Mouse (Mus musculus): Measurements from ENCODE around the gene Gnptab. TPM values are rescaled to one million over a fixed set of nuclear protein-coding genes. Genes with fewer than 3 reads are reported as not detected.
"Not testable (repeated sequence)": the region's sequence is repeated elsewhere in the genome, so short reads cannot be mapped to it uniquely, and the experiment has no call there.

The Gnptab gene
- polyA plus RNA-seq, 1 experiment from 2014 or later: 12.8 TPM

DNA sequence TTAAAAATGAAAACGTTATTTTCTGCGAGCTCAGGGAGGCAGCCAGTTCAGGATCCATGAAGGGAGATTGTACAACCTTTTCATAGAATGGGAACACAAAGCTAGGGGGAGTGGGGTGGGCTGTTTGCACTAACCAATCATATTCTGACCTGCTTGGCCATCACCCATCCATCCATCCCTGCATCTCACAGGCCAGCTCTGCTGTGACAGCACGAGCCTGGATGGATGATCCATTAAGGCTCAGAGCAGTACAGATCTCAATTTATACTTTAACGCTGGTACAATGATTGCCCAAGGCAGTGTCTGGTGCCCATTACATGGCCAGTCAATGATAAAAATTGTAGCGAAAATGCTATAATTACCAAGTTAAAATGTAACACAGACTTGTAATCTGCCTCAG, 48.0 kb downstream of the Gnptab start:
- Histone ChIP-seq H3K4me1 (no peaks in the 10 kb centered on the region), H3K27ac (no peak overlapping the region), H3K4me3 (replicated peaks) (no peak overlapping the region), H3K27me3 (no peaks in the 10 kb centered on the region), H3K9me3 (no peaks in the 10 kb centered on the region), H3K36me3 (replicated peaks) (peaks cover 20% of the 10 kb centered on the region), H3K4me2 (no peak overlapping the region), H3K9ac (no peak overlapping the region)
- no peak for ATAC-seq (ENCODE audit: low FRiP score)
- 59% methylated on average over 5 of the region's 5 CpGs for WGBS

DNA sequence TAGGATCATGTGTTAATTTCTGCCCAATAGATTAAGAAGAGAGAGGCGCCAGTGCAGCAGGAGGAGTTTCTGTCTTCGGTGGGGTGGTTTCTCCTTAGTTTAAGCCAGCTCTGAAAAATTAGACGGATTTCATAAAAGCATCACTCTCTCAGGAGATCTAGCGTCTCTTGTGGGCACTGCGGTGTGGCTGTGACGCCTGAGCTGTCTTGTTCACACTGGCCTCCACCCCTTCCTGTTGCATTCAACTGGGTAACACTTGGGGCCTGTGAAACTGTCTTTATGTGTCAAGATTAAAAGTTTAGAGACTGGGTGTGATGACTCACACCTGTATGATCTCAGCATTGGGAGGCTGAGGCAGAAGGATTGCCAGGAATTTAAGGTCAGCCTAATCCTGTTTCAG, 49.1 kb downstream of the Gnptab start:
- 92% methylated on average over 6 of the region's 6 CpGs for WGBS
- peaks cover 22% of the 10 kb centered on the region; the same call in 1 of the 2 replicates for H3K36me3 ChIP-seq (replicated peaks)
- no peaks in the 10 kb centered on the region for H3K9me3 ChIP-seq
- no peak overlapping the region for H3K27ac ChIP-seq
- no peak overlapping the region for H3K4me2 ChIP-seq
- no peaks in the 10 kb centered on the region for H3K27me3 ChIP-seq
- no peaks in the 10 kb centered on the region for H3K4me1 ChIP-seq
- H3K9ac ChIP-seq: no peak overlapping the region
- H3K4me3 ChIP-seq (replicated peaks): no peak overlapping the region
- ATAC-seq (ENCODE audit: low FRiP score): no peak

DNA sequence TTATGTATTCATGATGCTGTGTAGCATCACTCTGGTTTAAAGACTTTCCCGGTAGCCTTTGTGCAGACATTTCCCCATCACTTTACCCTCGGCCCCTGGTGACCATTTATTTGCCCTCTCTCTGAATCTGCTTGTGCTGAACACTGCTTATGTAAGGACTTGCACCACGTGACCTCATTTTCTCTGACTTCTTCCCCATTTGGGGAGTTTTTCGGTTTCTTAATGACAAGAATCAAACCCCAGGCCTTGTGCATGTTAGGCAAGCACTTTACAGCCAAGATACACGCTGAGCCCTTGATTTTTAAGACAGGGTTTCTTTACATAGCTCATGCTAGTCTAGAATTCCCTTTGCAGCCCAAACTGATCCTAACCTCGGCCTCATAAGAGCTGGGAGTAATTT, 62.3 kb downstream of the Gnptab start:
- peaks cover 18% of the 10 kb centered on the region for H3K36me3 ChIP-seq (replicated peaks)
- H3K27me3 ChIP-seq: no peaks in the 10 kb centered on the region
- no peaks in the 10 kb centered on the region for H3K9me3 ChIP-seq
- no peak overlapping the region for H3K27ac ChIP-seq
- H3K9ac ChIP-seq: no peak overlapping the region
- WGBS: 87% methylated on average over 6 of the region's 6 CpGs
- H3K4me1 ChIP-seq: no peaks in the 10 kb centered on the region
- H3K4me2 ChIP-seq: no peak overlapping the region
- H3K4me3 ChIP-seq (replicated peaks): no peak overlapping the region
- ATAC-seq (ENCODE audit: low FRiP score): no peak

DNA sequence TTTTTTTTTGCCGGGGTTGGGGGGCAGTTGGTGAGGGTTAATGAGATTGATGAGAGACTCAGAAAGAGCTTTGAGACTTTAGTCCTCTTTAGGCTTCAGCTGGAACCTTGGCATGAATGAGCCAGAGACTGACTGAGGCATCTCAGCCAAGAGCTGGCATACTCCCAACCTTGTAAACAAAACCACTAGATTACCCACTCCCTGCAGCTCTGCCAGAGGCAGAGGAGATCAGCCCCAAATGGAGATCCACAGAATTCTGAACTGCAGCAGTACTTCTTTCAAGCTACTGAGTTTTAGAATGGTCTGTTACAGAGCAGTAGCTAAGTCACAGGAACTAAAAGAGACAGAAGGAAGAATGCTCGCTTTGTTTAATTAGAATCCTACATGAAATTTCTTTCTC, 72.3 kb downstream of the Gnptab start:
- H3K9me3 ChIP-seq: no peaks in the 10 kb centered on the region
- H3K27me3 ChIP-seq: no peaks in the 10 kb centered on the region
- H3K9ac ChIP-seq: no peak overlapping the region
- H3K4me3 ChIP-seq (replicated peaks): no peak overlapping the region
- no peak overlapping the region for H3K4me2 ChIP-seq
- H3K4me1 ChIP-seq: no peaks in the 10 kb centered on the region
- 75% methylated on average over 2 of the region's 2 CpGs for WGBS
- no peak overlapping the region for H3K27ac ChIP-seq
- no peak for ATAC-seq (ENCODE audit: low FRiP score)
- H3K36me3 ChIP-seq (replicated peaks): no peaks in the 10 kb centered on the region

DNA sequence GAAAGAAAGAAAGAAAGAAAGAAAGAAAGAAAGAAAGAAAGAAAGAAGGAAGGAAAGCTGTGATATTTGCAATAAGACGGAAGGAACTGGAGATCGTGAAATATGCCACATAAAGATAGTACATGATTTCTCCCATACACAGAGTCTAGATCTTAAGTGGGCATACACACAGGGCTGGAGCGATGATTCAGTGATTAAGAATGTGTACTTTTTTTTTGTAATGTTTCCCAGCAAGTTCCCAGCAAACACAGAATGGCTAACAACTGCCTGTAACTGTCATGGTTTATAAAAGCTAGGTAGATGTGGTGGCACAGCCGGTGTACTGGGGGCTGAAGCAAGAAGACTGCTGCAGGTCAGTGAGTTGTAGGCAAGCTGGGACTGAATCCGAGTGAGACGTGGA, 73.1 kb downstream of the Gnptab start:
- WGBS: 75% methylated on average over 6 of the region's 6 CpGs
- ATAC-seq (ENCODE audit: low FRiP score): no peak
- H3K27me3 ChIP-seq: no peaks in the 10 kb centered on the region
- H3K4me1 ChIP-seq: no peaks in the 10 kb centered on the region
- no peaks in the 10 kb centered on the region for H3K9me3 ChIP-seq
- no peak overlapping the region for H3K4me2 ChIP-seq
- H3K9ac ChIP-seq: no peak overlapping the region
- no peak overlapping the region for H3K4me3 ChIP-seq (replicated peaks)
- no peak overlapping the region for H3K27ac ChIP-seq
- no peaks in the 10 kb centered on the region for H3K36me3 ChIP-seq (replicated peaks)

DNA sequence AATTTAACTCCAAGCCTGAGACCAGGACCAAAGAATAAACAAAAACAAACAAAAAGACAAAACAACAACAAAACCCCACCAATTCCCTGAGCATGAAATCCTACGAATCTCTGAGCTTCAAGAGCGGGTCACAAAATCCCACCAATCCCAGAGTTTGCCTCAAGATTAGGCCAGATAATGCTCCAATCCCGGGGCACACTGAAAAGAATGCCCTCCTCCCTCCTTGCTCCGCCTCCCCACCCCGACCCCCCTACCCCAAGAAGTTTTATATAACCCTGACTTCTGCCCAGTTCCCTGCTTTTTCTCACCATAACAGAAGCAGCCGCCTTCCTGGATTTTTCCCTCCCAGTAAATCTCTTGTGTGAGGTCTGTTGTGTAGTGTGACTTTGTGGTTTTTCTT, 78.9 kb downstream of the Gnptab start:
- WGBS: 55% methylated on average over 6 of the region's 6 CpGs
- no peaks in the 10 kb centered on the region for H3K9me3 ChIP-seq
- H3K4me1 ChIP-seq: no peaks in the 10 kb centered on the region
- H3K36me3 ChIP-seq (replicated peaks): no peaks in the 10 kb centered on the region
- no peak for ATAC-seq (ENCODE audit: low FRiP score)
- no peak overlapping the region for H3K4me2 ChIP-seq
- no peaks in the 10 kb centered on the region for H3K27me3 ChIP-seq
- no peak overlapping the region for H3K27ac ChIP-seq
- no peak overlapping the region for H3K4me3 ChIP-seq (replicated peaks)
- H3K9ac ChIP-seq: no peak overlapping the region

DNA sequence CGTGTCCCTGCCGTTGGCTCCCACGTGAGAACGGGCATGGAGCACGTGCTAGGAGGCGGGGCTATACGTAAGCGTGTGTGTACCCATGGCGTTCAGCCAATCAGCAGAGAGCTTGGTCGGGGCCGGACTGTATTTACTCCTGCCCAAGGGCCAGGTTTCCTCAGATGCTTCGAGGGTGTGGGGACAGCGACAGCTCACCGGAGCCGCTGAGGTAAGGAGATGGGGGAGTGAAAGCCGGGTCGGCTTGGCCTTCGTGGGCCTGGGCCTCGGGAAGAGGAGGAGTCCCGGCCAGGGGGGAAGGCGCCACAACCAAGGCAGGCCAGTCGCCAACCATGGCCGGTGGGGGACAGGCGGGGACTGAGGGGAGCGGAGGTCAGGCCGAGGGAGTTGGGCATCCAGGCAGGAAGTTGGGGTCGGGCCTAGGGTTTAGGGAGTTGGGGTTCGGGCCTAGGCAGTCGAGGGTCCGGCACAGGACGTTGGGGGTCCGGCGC, 80.6 kb downstream of the Gnptab start, which contains the start of gene Sycp3:
TSS of gene Sycp3 (plus strand) at position 68 of the 491 bp plus-strand sequence.
- ATAC-seq (ENCODE audit: low FRiP score): 0 out of 2 replicates have a peak, but pooled peaks have one; percentile 11
- WGBS: 82% methylated on average over 33 of the region's 33 CpGs
- H3K27ac ChIP-seq: no peak within 1 kb of the TSS
- no peaks in the 10 kb centered on the region for H3K4me1 ChIP-seq
- H3K4me2 ChIP-seq: no peak within 1 kb of the TSS
- no peaks in the 10 kb centered on the region for H3K36me3 ChIP-seq (replicated peaks)
- no peaks in the 10 kb centered on the region for H3K27me3 ChIP-seq
- H3K9ac ChIP-seq: no peak within 1 kb of the TSS
- no peaks in the 10 kb centered on the region for H3K9me3 ChIP-seq
- no peak within 1 kb of the TSS for H3K4me3 ChIP-seq (replicated peaks)

DNA sequence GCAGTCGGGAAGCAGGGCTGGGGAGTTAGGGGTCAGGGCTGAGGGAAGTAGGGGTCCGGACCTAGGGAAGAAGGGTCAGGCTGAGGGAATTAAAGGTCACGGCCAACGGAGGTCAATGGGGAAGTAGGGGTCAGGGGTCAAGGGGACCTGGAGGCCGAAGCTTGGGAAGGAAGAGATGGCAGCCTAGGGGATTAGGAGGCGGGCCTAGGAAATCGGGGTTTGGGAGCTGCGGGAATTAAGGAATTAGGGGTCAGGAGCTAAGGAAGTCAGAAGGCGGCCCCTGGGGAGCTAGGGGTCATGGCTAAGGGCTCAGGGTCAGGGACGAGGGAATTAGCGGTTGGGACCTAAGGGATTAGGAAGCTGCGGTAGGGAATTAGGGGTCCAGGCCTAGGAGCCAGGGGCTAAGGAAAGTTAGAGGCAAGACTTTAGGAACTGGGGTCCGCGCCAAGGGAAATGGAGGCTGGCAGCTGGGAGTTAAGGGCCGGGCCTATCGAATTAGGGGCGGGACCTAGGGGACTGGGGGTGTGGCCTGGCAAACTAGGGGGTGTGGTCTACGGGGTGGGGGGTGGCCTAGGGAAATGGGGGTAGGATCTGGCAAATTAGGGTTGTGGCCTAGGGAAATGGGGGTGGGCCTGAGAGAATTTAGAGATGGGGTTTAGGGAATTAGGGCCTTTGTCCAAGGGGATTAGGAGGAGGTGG, 81.3 kb downstream of the Gnptab start:
- H3K27ac ChIP-seq: no peak overlapping the region
- no peak for ATAC-seq (ENCODE audit: low FRiP score)
- no peaks in the 10 kb centered on the region for H3K9me3 ChIP-seq
- H3K27me3 ChIP-seq: no peaks in the 10 kb centered on the region
- H3K4me2 ChIP-seq: no peak overlapping the region
- H3K36me3 ChIP-seq (replicated peaks): no peaks in the 10 kb centered on the region
- no peaks in the 10 kb centered on the region for H3K4me1 ChIP-seq
- H3K9ac ChIP-seq: no peak overlapping the region
- 72% methylated on average over 16 of the region's 18 CpGs for WGBS
- no peak overlapping the region for H3K4me3 ChIP-seq (replicated peaks)

DNA sequence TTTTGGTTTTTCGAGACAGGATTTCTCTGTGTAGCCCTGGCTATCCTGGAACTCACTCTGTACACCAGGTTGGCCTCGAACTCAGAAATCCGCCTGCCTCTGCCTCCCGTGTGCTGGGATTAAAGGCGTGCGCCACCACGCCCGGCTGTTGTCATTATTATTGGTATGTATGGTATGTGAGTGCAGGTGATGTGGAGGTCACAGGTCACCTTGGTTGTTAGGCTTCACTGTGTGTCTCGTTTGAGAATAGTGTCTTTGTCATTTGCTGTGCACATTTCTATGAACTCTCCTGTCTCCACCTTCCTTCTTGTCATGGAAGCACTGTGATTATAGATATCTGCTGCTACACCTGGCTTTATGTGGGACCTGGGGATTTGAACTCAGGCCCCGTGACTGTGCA, 103.9 kb downstream of the Gnptab start:
- ATAC-seq (ENCODE audit: low FRiP score); H3K4me1 ChIP-seq; H3K4me2 ChIP-seq; H3K9me3 ChIP-seq; H3K9ac ChIP-seq; H3K36me3 ChIP-seq (replicated peaks); H3K27me3 ChIP-seq; H3K4me3 ChIP-seq (replicated peaks); H3K27ac ChIP-seq: not testable (repeated sequence)
- 95% methylated on average over 10 of the region's 10 CpGs for WGBS

DNA sequence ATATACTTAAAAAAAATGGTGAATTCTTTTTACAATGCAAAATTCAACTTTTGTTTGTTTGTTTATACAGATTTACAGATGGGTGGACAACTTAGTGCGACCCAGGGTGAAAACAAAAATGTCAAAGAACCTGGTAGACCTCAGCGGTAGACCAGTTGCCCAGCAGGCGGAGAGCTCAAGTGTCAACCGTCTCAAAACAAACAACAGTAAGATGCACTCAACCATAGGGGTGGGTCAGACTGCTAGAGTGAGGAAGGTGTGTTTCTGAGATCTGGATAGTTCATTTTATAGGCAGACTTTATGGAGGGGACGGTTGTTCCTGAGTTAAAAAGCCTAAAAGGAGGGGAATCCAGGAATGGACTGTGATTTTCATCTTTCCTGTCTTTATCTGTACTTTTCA, 109.7 kb downstream of the Gnptab start:
- WGBS: 93% methylated on average over 5 of the region's 5 CpGs
- no peaks in the 10 kb centered on the region for H3K9me3 ChIP-seq

DNA sequence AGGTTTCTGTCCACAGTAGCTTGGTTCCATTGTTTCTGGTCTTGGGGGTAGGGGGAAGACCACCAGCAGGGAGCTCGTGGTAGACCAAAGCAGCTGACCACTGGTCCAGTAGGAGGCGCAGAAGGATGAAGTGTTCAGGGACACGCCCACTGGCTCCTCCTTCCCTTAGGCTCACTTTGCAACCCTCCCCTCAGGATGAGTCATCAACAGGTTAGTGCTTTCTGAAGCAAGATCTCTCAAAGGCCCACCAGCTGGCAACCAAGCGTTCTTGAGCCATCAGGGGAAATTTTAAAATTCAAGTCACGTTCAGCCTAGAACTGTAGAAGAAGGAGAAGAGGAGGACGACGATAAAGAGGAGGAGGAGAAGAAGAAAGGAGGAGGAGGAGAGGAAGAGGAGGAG, 112.7 kb downstream of the Gnptab start:
- Histone ChIP-seq H3K27ac (no peak overlapping the region), H3K36me3 (replicated peaks) (no peaks in the 10 kb centered on the region), H3K9me3 (no peaks in the 10 kb centered on the region), H3K4me2 (no peak overlapping the region), H3K9ac (no peak overlapping the region), H3K27me3 (no peaks in the 10 kb centered on the region), H3K4me3 (replicated peaks) (no peak overlapping the region), H3K4me1 (no peaks in the 10 kb centered on the region)
- WGBS: 58% methylated on average over 7 of the region's 7 CpGs
- no peak for ATAC-seq (ENCODE audit: low FRiP score)

More for the DNA sequence above, 109.7 kb downstream of the Gnptab start:
- Histone ChIP-seq H3K4me3 (replicated peaks) (no peak overlapping the region), H3K4me2 (no peak overlapping the region), H3K4me1 (no peaks in the 10 kb centered on the region), H3K9ac (no peak overlapping the region), H3K36me3 (replicated peaks) (no peaks in the 10 kb centered on the region), H3K27ac (no peak overlapping the region), H3K27me3 (no peaks in the 10 kb centered on the region)
- ATAC-seq (ENCODE audit: low FRiP score): no peak

DNA sequence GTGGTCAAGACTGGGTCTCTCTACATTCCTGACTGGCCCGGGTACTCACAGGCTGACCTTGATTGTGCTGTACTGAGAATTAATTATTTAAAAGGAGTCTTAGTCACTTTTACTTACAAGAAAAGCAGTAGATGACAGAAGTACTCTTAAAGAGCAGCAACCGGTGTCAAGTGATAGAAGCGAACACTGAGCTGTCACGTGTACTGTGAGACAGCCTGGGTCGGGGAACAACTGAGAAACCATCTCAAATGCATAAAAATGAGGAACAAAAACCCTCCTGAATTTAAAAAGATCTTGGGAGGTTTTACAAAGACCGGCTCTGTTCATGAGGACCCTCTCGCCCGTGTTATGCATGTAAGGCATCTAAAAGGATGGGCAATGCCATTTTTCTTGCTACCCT, 113.7 kb downstream of the Gnptab start:
- H3K9ac ChIP-seq: no peak overlapping the region
- H3K4me1 ChIP-seq: no peaks in the 10 kb centered on the region
- H3K27me3 ChIP-seq: no peaks in the 10 kb centered on the region
- no peak overlapping the region for H3K27ac ChIP-seq
- ATAC-seq (ENCODE audit: low FRiP score): no peak
- no peaks in the 10 kb centered on the region for H3K9me3 ChIP-seq
- no peak overlapping the region for H3K4me3 ChIP-seq (replicated peaks)
- H3K36me3 ChIP-seq (replicated peaks): no peaks in the 10 kb centered on the region
- no peak overlapping the region for H3K4me2 ChIP-seq
- WGBS: 78% methylated on average over 8 of the region's 8 CpGs

DNA sequence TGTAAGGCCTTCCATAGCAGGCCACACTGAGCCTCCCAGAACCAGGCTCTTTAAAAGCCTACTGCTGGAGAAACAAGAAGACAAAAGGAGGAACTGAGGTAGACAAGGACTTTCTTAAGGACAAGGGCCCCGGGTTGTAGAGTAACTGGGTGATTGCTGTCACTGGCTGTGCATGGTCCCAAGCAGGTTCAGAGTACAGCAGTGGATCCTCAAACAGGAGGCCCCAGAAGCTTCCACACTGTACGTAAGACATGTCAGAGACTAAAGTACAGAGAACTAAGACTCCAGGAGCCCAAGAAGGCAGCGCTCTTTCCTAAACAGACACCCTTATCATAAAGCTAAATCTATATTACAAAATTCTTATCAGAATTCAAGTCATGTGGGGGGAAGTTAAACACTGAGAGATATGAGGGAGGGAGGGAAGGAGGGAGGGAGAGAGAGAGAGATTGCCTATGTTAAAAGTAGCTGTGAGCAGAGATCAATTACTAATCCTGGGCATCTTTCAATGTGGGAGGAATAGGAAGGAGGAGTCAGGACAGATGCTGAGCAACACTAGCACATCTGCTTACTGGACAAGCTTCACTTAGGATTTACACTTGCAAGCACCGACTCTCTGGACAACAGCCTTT, 116.1 kb downstream of the Gnptab start:
- Histone ChIP-seq H3K4me1 (no peaks in the 10 kb centered on the region), H3K4me2 (no peak overlapping the region), H3K9me3 (no peaks in the 10 kb centered on the region), H3K36me3 (replicated peaks) (no peaks in the 10 kb centered on the region), H3K27me3 (no peaks in the 10 kb centered on the region), H3K9ac (no peak overlapping the region), H3K4me3 (replicated peaks) (no peak overlapping the region), H3K27ac (no peak overlapping the region)
- 81% methylated on average over 4 of the region's 4 CpGs for WGBS
- ATAC-seq (ENCODE audit: low FRiP score): no peak
